Mouse (Mus musculus): ENCODE data around the gene Efemp2. TPM values are rescaled to one million over a fixed set of nuclear protein-coding genes. Genes with fewer than 3 reads are reported as not detected.

Gene Efemp2
- polyA plus RNA-seq, 1 experiment from 2014 or later = 145 TPM

DNA sequence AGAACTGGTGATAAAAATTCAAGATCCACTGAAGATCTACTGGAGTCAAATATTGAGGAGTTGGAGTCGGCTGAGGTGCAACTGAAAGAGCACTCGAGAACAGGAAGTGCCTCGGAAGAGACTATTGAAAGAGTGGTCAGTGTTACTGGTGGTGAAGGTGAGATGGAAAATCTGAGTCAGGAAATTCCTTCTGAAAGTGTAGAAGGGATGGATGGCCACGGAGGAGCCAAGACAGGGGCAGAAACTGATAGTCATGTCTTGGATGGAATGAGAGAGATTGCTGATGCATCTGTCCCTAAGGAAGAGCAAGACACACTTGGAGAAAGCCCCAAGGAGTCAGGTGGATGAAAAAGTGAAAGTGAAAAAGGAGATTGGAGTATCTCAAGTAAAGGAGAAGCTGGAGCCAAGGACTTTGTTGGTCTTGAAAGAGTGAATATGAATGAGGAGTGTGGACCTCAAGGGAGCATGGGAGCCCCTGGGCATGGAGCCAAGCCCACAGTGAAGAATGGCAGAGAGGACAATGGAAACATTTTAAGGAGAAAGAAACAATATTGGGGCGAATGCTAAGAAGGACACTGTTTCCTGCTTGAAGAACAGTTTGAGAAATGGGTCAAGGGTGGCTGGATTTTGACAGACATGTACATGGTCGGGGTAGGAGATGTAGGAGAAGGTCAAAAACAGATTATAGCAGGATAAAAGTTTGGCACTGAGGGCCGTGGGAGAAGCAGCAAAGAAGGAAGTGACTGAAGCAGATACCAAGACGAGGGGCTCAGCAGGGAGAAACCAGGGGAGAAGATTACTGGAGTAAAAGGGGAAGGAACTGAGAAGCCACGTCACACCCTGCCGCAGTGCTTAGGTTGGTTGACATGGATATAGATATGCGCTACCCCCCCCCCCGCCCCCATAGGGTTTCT lies 38.6 kb downstream of the Efemp2 start:
- H3K27ac ChIP-seq = no peak overlapping the region
- H3K4me2 ChIP-seq (replicated peaks) = no peak overlapping the region
- no peaks in the 10 kb centered on the region for H3K4me1 ChIP-seq
- H3K36me3 ChIP-seq = no peaks in the 10 kb centered on the region
- no peak overlapping the region for H3K4me3 ChIP-seq
- no peaks in the 10 kb centered on the region for H3K27me3 ChIP-seq
- no peak overlapping the region for H3K9ac ChIP-seq
- WGBS = 87% methylated on average over 12 of the region's 12 CpGs
- no peak for ATAC-seq (ENCODE audit: insufficient number of reproducible peaks, insufficient read depth, low FRiP score, low TSS enrichment)
- H3K9me3 ChIP-seq = no peaks in the 10 kb centered on the region

DNA sequence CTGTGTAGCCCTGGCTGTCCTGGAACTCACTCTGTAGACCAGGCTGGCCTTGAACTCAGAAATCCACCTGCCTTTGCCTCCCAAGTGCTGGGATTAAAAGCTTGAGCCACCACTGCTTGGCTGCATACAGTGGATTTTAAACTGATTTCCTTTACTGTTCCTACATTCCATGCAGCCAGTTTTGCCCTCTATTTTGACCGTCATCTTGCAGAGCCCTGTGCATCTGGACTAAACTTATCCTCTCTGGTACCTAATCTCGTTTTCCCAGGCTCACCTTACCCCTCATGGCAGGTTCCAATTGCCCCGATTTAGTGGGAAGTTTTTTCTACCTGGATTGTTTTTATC lies 39.2 kb downstream of the Efemp2 start:
- no peaks in the 10 kb centered on the region for H3K27me3 ChIP-seq
- ATAC-seq (ENCODE audit: insufficient number of reproducible peaks, insufficient read depth, low FRiP score, low TSS enrichment) = no peak
- H3K27ac ChIP-seq = no peak overlapping the region
- no peak overlapping the region for H3K9ac ChIP-seq
- no peak overlapping the region for H3K4me2 ChIP-seq (replicated peaks)
- H3K36me3 ChIP-seq = no peaks in the 10 kb centered on the region
- no peaks in the 10 kb centered on the region for H3K4me1 ChIP-seq
- 76% methylated on average over 3 of the region's 3 CpGs for WGBS
- H3K4me3 ChIP-seq = no peak overlapping the region
- H3K9me3 ChIP-seq = no peaks in the 10 kb centered on the region

DNA sequence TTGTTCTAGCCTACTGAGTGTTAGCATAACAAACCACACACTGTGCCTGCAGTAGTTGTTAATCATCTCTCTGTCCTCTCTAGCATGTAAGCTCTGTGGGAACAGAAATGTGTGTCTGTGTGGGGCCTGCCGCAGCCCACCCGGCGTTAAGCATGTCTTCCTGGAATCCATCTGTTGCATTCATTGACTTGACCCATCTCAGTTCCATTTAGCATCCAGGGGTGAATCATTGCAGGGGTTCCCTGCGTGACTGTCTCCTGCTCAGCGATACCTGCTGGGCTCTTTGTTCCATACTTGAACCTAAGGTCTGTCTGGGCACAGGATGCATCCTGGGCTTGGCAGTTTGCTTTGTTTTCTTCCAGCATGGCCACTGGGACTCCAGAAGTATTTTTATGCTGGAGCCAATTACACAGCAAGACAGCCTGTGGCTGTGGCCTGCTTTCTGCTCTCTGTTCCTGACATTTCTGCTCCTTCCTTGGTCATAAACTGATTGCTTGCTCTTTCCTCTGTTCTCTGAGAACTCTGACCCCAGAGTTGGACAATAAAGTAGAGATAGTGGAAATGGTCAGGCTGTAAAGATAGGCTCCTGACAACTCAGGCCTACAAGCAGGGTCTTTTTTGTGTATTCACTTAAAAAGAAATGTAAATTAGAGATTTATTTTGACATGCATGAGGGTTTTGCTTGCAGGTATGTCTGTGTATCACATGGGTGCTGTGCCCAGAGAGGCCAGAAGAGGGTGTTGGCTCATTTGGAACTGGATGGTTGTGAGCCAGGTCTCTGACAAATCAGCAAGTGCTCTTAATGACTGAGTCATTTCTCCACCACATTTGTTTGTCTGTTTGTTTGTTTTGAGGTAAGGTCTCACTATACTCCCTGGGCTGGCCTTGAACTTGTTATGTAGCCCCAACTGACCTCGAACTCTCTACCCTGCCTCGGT lies 42.4 kb downstream of the Efemp2 start:
- Histone ChIP-seq H3K4me1 (no peaks in the 10 kb centered on the region), H3K4me2 (replicated peaks) (no peak overlapping the region), H3K27me3 (no peaks in the 10 kb centered on the region), H3K36me3 (no peaks in the 10 kb centered on the region), H3K9ac (no peak overlapping the region), H3K27ac (no peak overlapping the region), H3K9me3 (no peaks in the 10 kb centered on the region), H3K4me3 (no peak overlapping the region)
- ATAC-seq (ENCODE audit: insufficient number of reproducible peaks, insufficient read depth, low FRiP score, low TSS enrichment) = no peak
- 80% methylated on average over 7 of the region's 7 CpGs for WGBS

DNA sequence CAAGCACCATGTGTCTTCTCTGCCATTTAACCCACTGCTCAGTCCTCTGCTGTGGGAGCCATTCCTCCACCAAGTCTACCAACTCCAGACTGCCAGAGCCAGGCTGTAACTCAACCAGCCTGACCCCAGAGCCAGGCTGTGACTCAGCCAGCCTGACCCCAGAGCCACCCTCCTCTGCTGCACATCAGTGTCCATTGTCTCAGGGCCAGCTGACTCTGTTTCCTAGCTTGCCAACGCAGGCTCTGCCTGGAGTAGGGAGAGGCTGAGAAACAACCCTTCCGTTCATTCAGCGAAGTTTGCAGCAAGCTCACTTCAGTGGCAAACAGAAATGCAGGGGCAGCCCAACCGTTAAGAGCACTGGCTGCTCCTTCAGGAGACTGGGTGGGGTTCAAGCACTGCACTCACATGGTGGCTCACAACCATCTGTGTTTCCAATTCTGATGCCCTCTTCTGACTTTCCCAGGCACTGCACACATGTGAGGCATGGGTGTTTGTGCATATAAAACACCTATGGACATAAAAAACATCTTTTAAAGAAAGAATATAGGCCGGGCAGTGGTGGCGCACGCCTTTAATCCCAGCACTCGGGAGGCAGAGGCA lies 43.3 kb downstream of the Efemp2 start:
- Histone ChIP-seq H3K9me3 (no peaks in the 10 kb centered on the region), H3K27ac (no peak overlapping the region), H3K4me2 (replicated peaks) (no peak overlapping the region), H3K9ac (no peak overlapping the region), H3K36me3 (no peaks in the 10 kb centered on the region), H3K27me3 (no peaks in the 10 kb centered on the region), H3K4me3 (no peak overlapping the region), H3K4me1 (no peaks in the 10 kb centered on the region)
- ATAC-seq (ENCODE audit: insufficient number of reproducible peaks, insufficient read depth, low FRiP score, low TSS enrichment) = no peak
- 81% methylated on average over 8 of the region's 8 CpGs for WGBS

DNA sequence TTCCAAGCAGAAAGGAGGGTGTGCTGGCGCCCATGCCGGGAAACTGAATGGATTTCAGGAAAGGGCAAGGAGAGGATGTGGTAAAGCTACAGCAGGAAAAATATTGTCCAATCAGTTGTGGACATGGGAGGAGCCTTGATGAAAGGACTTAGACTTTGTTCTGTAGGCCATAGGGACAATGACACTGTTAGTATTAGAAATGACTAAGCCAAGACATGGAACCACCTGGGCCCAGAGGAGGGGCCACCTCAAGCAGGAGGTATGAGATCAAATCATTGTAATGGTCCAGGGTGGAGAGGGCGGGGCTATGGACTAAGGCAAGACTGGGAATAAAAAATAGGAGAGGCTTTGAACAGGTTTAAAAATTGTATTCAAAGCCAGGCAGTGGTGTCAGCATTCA lies 45.0 kb downstream of the Efemp2 start:
- Histone ChIP-seq H3K27me3 (no peaks in the 10 kb centered on the region), H3K9me3 (no peaks in the 10 kb centered on the region), H3K4me2 (replicated peaks) (no peak overlapping the region), H3K36me3 (no peaks in the 10 kb centered on the region), H3K4me1 (no peaks in the 10 kb centered on the region), H3K27ac (no peak overlapping the region), H3K9ac (no peak overlapping the region), H3K4me3 (no peak overlapping the region)
- ATAC-seq (ENCODE audit: insufficient number of reproducible peaks, insufficient read depth, low FRiP score, low TSS enrichment) = no peak
- 78% methylated on average over 3 of the region's 3 CpGs for WGBS

DNA sequence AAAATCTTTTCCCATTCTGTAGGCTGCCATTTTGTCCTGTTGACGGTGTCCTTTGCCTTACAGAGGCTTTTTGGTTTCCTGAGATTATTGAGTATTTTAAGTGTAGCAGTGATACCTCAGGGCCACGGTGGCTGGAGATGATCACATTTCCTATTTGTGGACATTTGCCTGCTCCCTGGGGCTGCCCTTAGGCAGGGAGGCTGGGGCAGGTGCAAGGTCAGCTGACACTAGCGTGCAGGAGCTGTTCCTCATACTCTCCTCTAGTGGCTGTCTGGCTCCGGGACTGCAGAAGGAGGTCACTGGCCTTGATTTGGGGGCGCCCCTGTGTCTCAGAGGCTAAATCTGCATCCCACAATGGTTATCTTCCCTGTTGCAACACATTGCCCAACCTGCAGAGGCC lies 51.5 kb downstream of the Efemp2 start:
- WGBS = 68% methylated on average over 5 of the region's 5 CpGs
- Histone ChIP-seq H3K9me3 (no peaks in the 10 kb centered on the region), H3K36me3 (no peaks in the 10 kb centered on the region), H3K27me3 (no peaks in the 10 kb centered on the region), H3K4me1 (peaks cover 8% of the 10 kb centered on the region), H3K4me2 (replicated peaks) (no peak overlapping the region), H3K9ac (no peak overlapping the region), H3K27ac (no peak overlapping the region), H3K4me3 (no peak overlapping the region)
- no peak for ATAC-seq (ENCODE audit: insufficient number of reproducible peaks, insufficient read depth, low FRiP score, low TSS enrichment)

DNA sequence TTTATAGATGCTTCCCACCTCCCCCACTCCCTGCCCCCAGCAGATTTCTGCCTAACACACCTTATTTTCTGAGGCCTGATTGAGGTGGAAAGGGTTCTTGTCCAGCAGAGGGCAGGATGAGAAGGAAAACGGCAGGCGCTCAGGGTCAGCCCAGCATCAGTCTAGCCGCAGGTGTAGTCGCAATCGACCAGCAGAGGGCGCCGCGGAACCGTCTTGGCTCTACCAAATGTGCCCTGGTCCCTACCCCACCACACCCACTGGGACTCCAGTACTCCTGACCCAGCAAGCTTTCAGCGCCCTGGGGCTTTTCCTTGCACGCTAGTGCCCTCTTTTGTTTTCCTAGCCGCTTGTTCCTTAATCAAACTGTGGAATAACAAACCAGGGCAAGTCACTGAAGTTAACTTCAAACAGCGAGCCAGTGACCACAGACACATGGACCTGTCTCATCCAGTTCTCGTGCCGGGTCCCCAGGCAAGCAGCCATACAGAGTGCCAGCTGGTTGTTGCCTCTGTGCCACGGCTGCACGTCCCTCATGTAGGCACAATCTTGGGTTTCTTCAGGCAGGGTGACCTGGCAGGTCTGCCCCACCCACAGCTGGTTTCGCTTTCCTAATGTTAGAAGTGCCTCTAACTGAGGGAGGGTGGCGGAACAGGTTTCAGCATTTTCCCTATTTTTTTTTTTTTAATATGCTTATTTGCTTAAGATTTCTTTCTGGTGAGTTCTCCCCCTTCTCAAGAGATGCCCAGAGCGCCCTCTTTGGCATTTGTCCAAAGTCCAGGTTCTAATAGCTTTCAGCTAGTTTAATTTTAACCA lies 55.8 kb downstream of the Efemp2 start:
- no peaks in the 10 kb centered on the region for H3K36me3 ChIP-seq
- H3K27ac ChIP-seq = no peak overlapping the region
- H3K4me2 ChIP-seq (replicated peaks) = peak overlapping the region; percentile 43
- H3K9ac ChIP-seq = no peak overlapping the region
- ATAC-seq (ENCODE audit: insufficient number of reproducible peaks, insufficient read depth, low FRiP score, low TSS enrichment) = peak; percentile 89
- H3K27me3 ChIP-seq = 0 out of 2 replicates have a peak, but pooled peaks cover 8% of the 10 kb centered on the region
- peaks cover 8% of the 10 kb centered on the region for H3K4me1 ChIP-seq
- no peaks in the 10 kb centered on the region for H3K9me3 ChIP-seq
- WGBS = 10% methylated on average over 20 of the region's 20 CpGs
- no peak overlapping the region for H3K4me3 ChIP-seq

DNA sequence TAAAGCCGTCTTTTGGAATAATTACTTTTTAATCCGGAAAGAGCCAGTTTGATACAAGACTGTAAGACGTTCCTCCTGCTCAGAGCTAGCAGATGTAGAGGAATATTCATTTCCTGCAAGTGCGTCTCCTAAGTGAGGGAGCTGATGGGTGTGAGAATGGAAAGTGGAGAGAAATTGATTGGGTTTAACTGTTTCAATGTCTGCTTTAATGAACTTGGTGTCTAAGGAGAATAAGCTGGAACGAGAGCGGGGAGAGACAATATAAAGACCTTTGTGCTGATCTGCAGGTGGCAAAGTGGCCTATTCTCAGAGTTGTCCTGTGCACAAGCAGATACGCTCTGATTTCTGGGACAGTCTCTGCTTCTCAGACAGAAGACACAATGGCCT lies 56.4 kb downstream of the Efemp2 start:
- 57% methylated on average over 7 of the region's 7 CpGs for WGBS
- no peak for ATAC-seq (ENCODE audit: insufficient number of reproducible peaks, insufficient read depth, low FRiP score, low TSS enrichment)
- H3K27me3 ChIP-seq = 0 out of 2 replicates have a peak, but pooled peaks cover 8% of the 10 kb centered on the region
- H3K9ac ChIP-seq = no peak overlapping the region
- peaks cover 8% of the 10 kb centered on the region for H3K4me1 ChIP-seq
- no peak overlapping the region for H3K4me3 ChIP-seq
- no peaks in the 10 kb centered on the region for H3K9me3 ChIP-seq
- no peak overlapping the region for H3K4me2 ChIP-seq (replicated peaks)
- H3K27ac ChIP-seq = no peak overlapping the region
- no peaks in the 10 kb centered on the region for H3K36me3 ChIP-seq

Other genes starting within 250 kb of the Efemp2 start
- 31.3 and 32.2 TPM in 2 replicates for gene Pacs1, start 200.8 kb upstream of the Efemp2 start, polyA plus RNA-seq (2016; fragmentation: Nextera tagmentation; extraction: Ambion mirVana)
- 386 and 406 TPM in 2 replicates for gene Sf3b2, start 178.5 kb upstream of the Efemp2 start, polyA plus RNA-seq (2016; fragmentation: Nextera tagmentation; extraction: Ambion mirVana)
- 8.1 and 8.5 TPM in 2 replicates for gene Gal3st3, start 175.6 kb upstream of the Efemp2 start, polyA plus RNA-seq (2016; fragmentation: Nextera tagmentation; extraction: Ambion mirVana)
- not detected in 2 replicates for gene Catsper1, start 138.2 kb upstream of the Efemp2 start, polyA plus RNA-seq (2016; fragmentation: Nextera tagmentation; extraction: Ambion mirVana)
- 0.52 and 1.3 TPM in 2 replicates for gene Cst6, start 124.4 kb upstream of the Efemp2 start, polyA plus RNA-seq (2016; fragmentation: Nextera tagmentation; extraction: Ambion mirVana)
- 63.5 and 66.8 TPM in 2 replicates for gene Eif1ad, start 107.2 kb upstream of the Efemp2 start, polyA plus RNA-seq (2016; fragmentation: Nextera tagmentation; extraction: Ambion mirVana)
- gene Banf1, start 106.8 kb upstream of the Efemp2 start, polyA plus RNA-seq (2016; fragmentation: Nextera tagmentation; extraction: Ambion mirVana) = 384 and 411 TPM in 2 replicates
- 98.9 and 107 TPM in 2 replicates for gene Sart1, start 85.3 kb upstream of the Efemp2 start, polyA plus RNA-seq (2016; fragmentation: Nextera tagmentation; extraction: Ambion mirVana)
- 0.45 and 0.55 TPM in 2 replicates for gene Tsga10ip, start 71.4 kb upstream of the Efemp2 start, polyA plus RNA-seq (2016; fragmentation: Nextera tagmentation; extraction: Ambion mirVana)
- 303 and 323 TPM in 2 replicates for gene Drap1, start 49.0 kb upstream of the Efemp2 start, polyA plus RNA-seq (2016; fragmentation: Nextera tagmentation; extraction: Ambion mirVana)
- gene AI837181, start 48.8 kb upstream of the Efemp2 start, polyA plus RNA-seq (2016; fragmentation: Nextera tagmentation; extraction: Ambion mirVana) = 67.2 and 67.9 TPM in 2 replicates
- not detected in 2 replicates for gene Fosl1, start 26.4 kb upstream of the Efemp2 start, polyA plus RNA-seq (2016; fragmentation: Nextera tagmentation; extraction: Ambion mirVana)
- 10.8 and 11.0 TPM in 2 replicates for gene Ccdc85b, start 16.1 kb upstream of the Efemp2 start, polyA plus RNA-seq (2016; fragmentation: Nextera tagmentation; extraction: Ambion mirVana)
- 146 and 150 TPM in 2 replicates for gene Fibp, start 13.3 kb upstream of the Efemp2 start, polyA plus RNA-seq (2016; fragmentation: Nextera tagmentation; extraction: Ambion mirVana)
- 1.9 and 2.1 TPM in 2 replicates for gene Ctsw, start 5.4 kb upstream of the Efemp2 start, polyA plus RNA-seq (2016; fragmentation: Nextera tagmentation; extraction: Ambion mirVana)
- gene Mus81, start 14.4 kb downstream of the Efemp2 start, polyA plus RNA-seq (2016; fragmentation: Nextera tagmentation; extraction: Ambion mirVana) = 44.1 and 46.6 TPM in 2 replicates
- gene Cfl1, start 16.5 kb downstream of the Efemp2 start, polyA plus RNA-seq (2016; fragmentation: Nextera tagmentation; extraction: Ambion mirVana) = 2,582 and 2,586 TPM in 2 replicates
- gene 1700020D05Rik, start 29.8 kb downstream of the Efemp2 start, polyA plus RNA-seq (2016; fragmentation: Nextera tagmentation; extraction: Ambion mirVana) = 0.15 TPM in 1 of 2 replicates, not detected in the other
- 11.9 and 15.2 TPM in 2 replicates for gene Snx32, start 36.6 kb downstream of the Efemp2 start, polyA plus RNA-seq (2016; fragmentation: Nextera tagmentation; extraction: Ambion mirVana)
- gene Ovol1, start 86.7 kb downstream of the Efemp2 start, polyA plus RNA-seq (2016; fragmentation: Nextera tagmentation; extraction: Ambion mirVana) = 1.3 and 1.6 TPM in 2 replicates
- gene Ap5b1, start 94.1 kb downstream of the Efemp2 start, polyA plus RNA-seq (2016; fragmentation: Nextera tagmentation; extraction: Ambion mirVana) = 2.8 and 3.2 TPM in 2 replicates
- 148 and 158 TPM in 2 replicates for gene Rnaseh2c, start 127.9 kb downstream of the Efemp2 start, polyA plus RNA-seq (2016; fragmentation: Nextera tagmentation; extraction: Ambion mirVana)
- gene Kat5, start 136.3 kb downstream of the Efemp2 start, polyA plus RNA-seq (2016; fragmentation: Nextera tagmentation; extraction: Ambion mirVana) = 61.3 and 63.7 TPM in 2 replicates
- 46.5 and 49.3 TPM in 2 replicates for gene Rela, start 163.5 kb downstream of the Efemp2 start, polyA plus RNA-seq (2016; fragmentation: Nextera tagmentation; extraction: Ambion mirVana)
- gene Sipa1, start 189.8 kb downstream of the Efemp2 start, polyA plus RNA-seq (2016; fragmentation: Nextera tagmentation; extraction: Ambion mirVana) = 27.0 and 28.7 TPM in 2 replicates
- 24.7 and 26.0 TPM in 2 replicates for gene Map3k11, start 214.8 kb downstream of the Efemp2 start, polyA plus RNA-seq (2016; fragmentation: Nextera tagmentation; extraction: Ambion mirVana)
- gene Pcnx3, start 215.0 kb downstream of the Efemp2 start, polyA plus RNA-seq (2016; fragmentation: Nextera tagmentation; extraction: Ambion mirVana) = 33.1 and 37.9 TPM in 2 replicates
- 0.24 TPM in 1 of 2 replicates, not detected in the other for gene Kcnk7, start 230.4 kb downstream of the Efemp2 start, polyA plus RNA-seq (2016; fragmentation: Nextera tagmentation; extraction: Ambion mirVana)